Mouse (Mus musculus) lung, postnatal 0 days (tissue): ENCODE results near the gene Rara. TPM values are rescaled to one million over a fixed set of nuclear protein-coding genes. Genes with fewer than 3 reads are reported as not detected.

ENCODE experiments used
- ATAC-seq: fragments of 200-750 bp; cut with Nextera tagmentation; 2 replicates; pipeline ENCODE4 v1.8.0; 2017; ENCODE audit warnings: moderate library complexity
- DNase-seq: peaks from one replicate; pipeline ENCODE4 v3.0.0-alpha.2; 2016; ENCODE audit warnings: low spot score
- H3K27ac ChIP-seq: fragments of 300-500 bp; sonication (generic); 2 replicates; pipeline ENCODE4 v1.5.1; 2014; ENCODE audit warnings: antibody characterized with exemption, mild to moderate bottlenecking, low read length, mixed read lengths
- H3K27me3 ChIP-seq: fragments of 300-500 bp; sonication (generic); replicated peaks from 2 replicates; pipeline ENCODE4 v1.6.1; 2014; ENCODE audit warnings: low read length, mixed read lengths; ENCODE audit not compliant: insufficient read depth
- H3K36me3 ChIP-seq: fragments of 300-500 bp; sonication (generic); 2 replicates; pipeline ENCODE4 v1.6.1; 2014; ENCODE audit warnings: low read length, mixed read lengths; ENCODE audit not compliant: insufficient read depth
- H3K4me1 ChIP-seq: fragments of 300-500 bp; sonication (generic); 2 replicates; pipeline ENCODE4 v1.6.1; 2014; ENCODE audit warnings: antibody characterized with exemption, low read depth, low read length, mixed read lengths; ENCODE audit not compliant: insufficient read depth
- H3K4me2 ChIP-seq: fragments of 300-500 bp; sonication (generic); replicated peaks from 2 replicates; pipeline ENCODE4 v1.6.1; 2014; ENCODE audit warnings: low read depth, mild to moderate bottlenecking, low read length, moderate library complexity, mixed read lengths
- H3K4me3 ChIP-seq: fragments of 300-500 bp; sonication (generic); 2 replicates; pipeline ENCODE4 v1.5.1; 2014; ENCODE audit warnings: low read depth, low read length
- H3K9ac ChIP-seq: fragments of 300-500 bp; sonication (generic); replicated peaks from 2 replicates; pipeline ENCODE4 v1.6.1; 2014; ENCODE audit warnings: low read depth, mild to moderate bottlenecking
- H3K9me3 ChIP-seq: fragments of 300-500 bp; sonication (generic); 2 replicates; pipeline ENCODE4 v1.6.1; 2016; ENCODE audit warnings: low read length, mixed read lengths
- CTCF ChIP-seq: IDR thresholded peaks from 2 replicates; pipeline ENCODE4 v1.5.1; 2016; ENCODE audit warnings: antibody characterized with exemption, mild to moderate bottlenecking
- EP300 ChIP-seq: IDR thresholded peaks from 2 replicates; pipeline ENCODE4 v1.6.1; 2016; ENCODE audit warnings: antibody characterized with exemption, mild to moderate bottlenecking, control low read depth
- WGBS: fragments of 180-500 bp; shearing (Covaris S2); extraction: QIAGEN DNeasy Blood & Tissue Kit; methylation state at CpG from one replicate; pipeline ENCODE4 v1.1.7; 2014; 5-methylcytosine and 5-hydroxymethylcytosine counted together
- polyA plus RNA-seq: library from polyadenylated mRNA; unstranded; fragments of >200 nt; fragmentation: Nextera tagmentation; extraction: Ambion mirVana; gene quantifications from 2 replicates; pipeline ENCODE4 v1.2.1, GENCODE M21; 2015

Gene Rara
- polyA plus RNA-seq, 1 experiment from 2014 or later = 26.2 TPM

- WGBS = 63% methylated on average over 18 of the region's 18 CpGs
These were observed 20.5 kb downstream of the Rara start for GRCm38 (mm10) chr11:98947969-98948569.

GRCm38 (mm10) chr11:98949242-98949957 is 21.8 kb downstream of the Rara start:
- Histone ChIP-seq H3K27me3 (no peaks in the 10 kb centered on the region), H3K4me3 (no peak overlapping the region), H3K27ac (0 out of 2 replicates have a peak overlapping the region, but pooled peaks have one; percentile 88), H3K4me1 (peaks cover 46% of the 10 kb centered on the region), H3K4me2 (no peak overlapping the region), H3K36me3 (0 out of 2 replicates have a peak, but pooled peaks cover 5% of the 10 kb centered on the region), H3K9ac (no peak overlapping the region), H3K9me3 (no peaks in the 10 kb centered on the region)
- ATAC-seq (no peak), DNase-seq (peak; percentile 59)
- TF ChIP-seq EP300 = no peak
- no peak for TF ChIP-seq CTCF
- 64% methylated on average over 11 of the region's 12 CpGs for WGBS

More at GRCm38 (mm10) chr11:98947969-98948569, 20.5 kb downstream of the Rara start:
- Histone ChIP-seq H3K27me3 (no peaks in the 10 kb centered on the region), H3K4me3 (no peak overlapping the region), H3K4me2 (no peak overlapping the region), H3K36me3 (0 out of 2 replicates have a peak, but pooled peaks cover 5% of the 10 kb centered on the region), H3K9ac (no peak overlapping the region), H3K4me1 (peaks cover 48% of the 10 kb centered on the region), H3K27ac (0 out of 2 replicates have a peak overlapping the region, but pooled peaks have one; percentile 9), H3K9me3 (no peaks in the 10 kb centered on the region)
- TF ChIP-seq CTCF (no peak), EP300 (no peak)
- ATAC-seq (no peak), DNase-seq (peak; percentile 31)

- DNase-seq (no peak), ATAC-seq (no peak)
- Histone ChIP-seq H3K9me3 (no peaks in the 10 kb centered on the region), H3K9ac (no peak overlapping the region), H3K4me2 (no peak overlapping the region), H3K27ac (peak overlapping the region; percentile 88; the same call in 1 of the 2 replicates), H3K36me3 (0 out of 2 replicates have a peak, but pooled peaks cover 5% of the 10 kb centered on the region), H3K4me3 (no peak overlapping the region), H3K4me1 (peaks cover 46% of the 10 kb centered on the region), H3K27me3 (no peaks in the 10 kb centered on the region)
- TF ChIP-seq CTCF (no peak), EP300 (no peak)
- WGBS = 62% methylated on average over 6 of the region's 7 CpGs
These were observed 22.4 kb downstream of the Rara start for GRCm38 (mm10) chr11:98949958-98950460.

GRCm38 (mm10) chr11:98950484-98950883 is 22.9 kb downstream of the Rara start:
- no peak overlapping the region for H3K9ac ChIP-seq
- no peak overlapping the region for H3K4me2 ChIP-seq
- no peaks in the 10 kb centered on the region for H3K27me3 ChIP-seq
- ATAC-seq = no peak
- no peak overlapping the region for H3K4me3 ChIP-seq
- TF ChIP-seq CTCF (no peak), EP300 (no peak)
- H3K36me3 ChIP-seq = 0 out of 2 replicates have a peak, but pooled peaks cover 5% of the 10 kb centered on the region
- no peak for DNase-seq
- WGBS = 78% methylated on average over 6 of the region's 9 CpGs
- H3K27ac ChIP-seq = peak overlapping the region; percentile 88
- H3K4me1 ChIP-seq = peaks cover 49% of the 10 kb centered on the region
- no peaks in the 10 kb centered on the region for H3K9me3 ChIP-seq

- no peak overlapping the region for H3K4me3 ChIP-seq
- no peaks in the 10 kb centered on the region for H3K27me3 ChIP-seq
- H3K4me2 ChIP-seq = peak overlapping the region; percentile 34
- peak; percentile 78 for DNase-seq
- 37% methylated on average over 16 of the region's 16 CpGs for WGBS
- H3K27ac ChIP-seq = peak overlapping the region; percentile 88
- no peak overlapping the region for H3K9ac ChIP-seq
- ATAC-seq = peak; percentile 49
- no peaks in the 10 kb centered on the region for H3K9me3 ChIP-seq
- TF ChIP-seq CTCF (no peak), EP300 (0 out of 2 replicates have a peak, but pooled peaks have one; percentile 43)
- H3K4me1 ChIP-seq = peaks cover 44% of the 10 kb centered on the region
- 0 out of 2 replicates have a peak, but pooled peaks cover 5% of the 10 kb centered on the region for H3K36me3 ChIP-seq
These were observed 23.6 kb downstream of the Rara start for GRCm38 (mm10) chr11:98951026-98951906.
